Mouse (Mus musculus): ENCODE results near the gene 1700047I17Rik2.
"Not testable (repeated sequence)": the region's sequence is repeated elsewhere in the genome, so short reads cannot be mapped to it uniquely, and the experiment has no call there.

Gene 1700047I17Rik2

DNA sequence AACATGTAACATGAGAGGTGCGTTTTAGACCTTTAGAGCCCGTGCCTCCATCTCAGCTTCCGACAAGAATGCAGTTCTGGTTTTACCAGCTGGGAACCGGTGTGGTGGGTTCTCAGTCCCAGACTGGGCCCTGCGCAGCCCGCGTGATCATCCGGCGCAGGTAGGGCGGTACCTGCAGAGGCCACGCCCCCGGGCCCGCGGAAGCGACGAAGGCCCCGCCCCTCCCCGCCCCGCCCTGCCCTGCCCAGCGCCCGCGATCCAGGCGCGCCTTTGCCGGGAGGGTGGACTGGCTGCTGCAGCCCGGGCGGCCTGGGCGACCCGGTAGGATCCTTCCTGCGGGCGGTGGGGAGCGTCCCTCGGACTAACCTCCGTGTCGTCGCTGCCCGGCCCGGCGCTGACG, at the start of gene 1700047I17Rik2:
TSS of gene 1700047I17Rik2 (plus strand) at position 287 of the 400 bp plus-strand sequence.
- not testable (repeated sequence) for DNase-seq

DNA sequence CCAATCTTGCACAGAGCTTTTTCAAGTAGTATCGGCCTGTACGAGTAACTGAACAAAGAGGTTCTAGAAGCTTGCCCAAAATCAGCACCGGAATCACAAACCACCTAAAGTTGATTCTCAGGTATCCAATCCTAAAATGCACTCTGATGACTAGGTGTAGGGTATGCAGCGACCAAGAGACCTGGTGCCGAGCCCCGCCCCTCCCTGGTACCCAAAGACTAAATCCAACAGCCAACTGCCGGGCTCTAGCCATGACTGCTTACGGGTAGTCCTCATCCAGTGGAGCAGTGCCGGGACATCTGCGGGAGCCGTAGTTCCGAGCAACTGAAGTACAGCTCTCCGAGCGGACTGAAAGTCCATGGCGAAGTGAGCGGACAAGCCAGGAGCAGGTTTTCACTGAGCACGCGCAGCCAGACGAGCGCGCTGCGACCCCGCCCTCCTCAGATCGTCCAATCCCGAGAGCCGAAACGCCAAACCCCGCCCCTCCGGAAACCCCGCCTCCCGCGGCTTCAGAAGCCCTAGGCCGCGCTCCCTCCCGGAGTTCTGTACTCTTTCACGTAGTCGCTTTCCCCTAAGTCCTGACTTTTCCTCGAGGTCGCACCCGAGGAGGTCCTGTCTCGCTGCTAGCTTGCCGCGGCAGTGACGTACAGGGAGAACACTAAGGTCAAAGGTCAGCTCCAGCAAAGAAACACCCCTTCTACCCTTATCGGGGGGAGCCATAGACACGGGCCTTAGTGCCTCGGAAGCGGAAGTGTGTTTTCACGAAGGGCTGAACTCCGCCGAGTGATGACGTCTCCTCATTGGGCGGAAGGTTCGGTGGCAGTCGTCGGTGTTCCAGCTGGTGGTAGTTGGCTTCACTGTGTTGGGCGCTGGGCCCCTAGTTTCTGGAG, 44.6 kb upstream of the 1700047I17Rik2 start, which contains the start of gene Srp54b:
TSS of gene Srp54b (plus strand) at position 546 of the 890 bp plus-strand sequence.
- DNase-seq: not testable (repeated sequence)

DNA sequence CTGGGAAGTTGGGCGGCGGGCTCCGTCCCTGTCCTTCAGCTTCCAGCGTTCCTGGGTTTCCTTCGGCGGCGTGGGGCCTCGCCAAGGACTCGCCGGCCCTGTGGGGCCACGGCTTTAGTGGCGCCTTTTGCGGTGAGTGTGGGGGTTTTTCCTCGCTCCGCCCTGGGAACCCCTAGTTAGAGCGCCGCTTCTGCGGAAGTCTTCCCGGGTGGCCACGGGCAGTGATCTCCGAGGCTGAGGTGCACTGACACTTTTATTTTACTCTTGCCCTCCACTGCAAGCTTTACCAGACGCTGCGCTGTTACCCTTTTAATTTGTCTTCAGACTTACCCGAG, 44.0 kb upstream of the 1700047I17Rik2 start:
- DNase-seq: not testable (repeated sequence)

DNA sequence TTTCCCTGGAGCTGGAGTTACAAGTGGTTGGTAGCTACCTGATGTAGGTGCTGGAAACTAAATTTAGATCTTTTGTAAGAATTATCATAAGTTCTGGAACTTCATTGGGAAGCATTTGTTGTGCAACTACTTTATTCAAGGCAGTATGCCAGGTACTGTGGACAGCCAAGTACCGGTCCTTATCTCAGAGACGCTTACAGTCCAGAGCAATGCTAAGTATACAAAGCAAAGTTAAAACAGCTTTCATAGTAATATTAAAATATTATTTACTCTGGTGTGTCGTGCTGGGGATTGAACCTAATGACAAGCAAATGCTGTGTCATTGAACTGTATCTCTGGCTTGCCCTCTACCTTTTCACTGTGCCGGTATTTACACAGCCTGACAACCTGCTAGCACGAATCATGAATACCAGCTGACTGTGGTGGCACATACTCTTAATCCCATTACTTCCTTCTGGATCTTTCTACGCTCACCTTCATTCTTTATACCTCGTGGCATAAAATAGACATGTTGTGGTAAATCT, 32.3 kb upstream of the 1700047I17Rik2 start:
- not testable (repeated sequence) for DNase-seq

DNA sequence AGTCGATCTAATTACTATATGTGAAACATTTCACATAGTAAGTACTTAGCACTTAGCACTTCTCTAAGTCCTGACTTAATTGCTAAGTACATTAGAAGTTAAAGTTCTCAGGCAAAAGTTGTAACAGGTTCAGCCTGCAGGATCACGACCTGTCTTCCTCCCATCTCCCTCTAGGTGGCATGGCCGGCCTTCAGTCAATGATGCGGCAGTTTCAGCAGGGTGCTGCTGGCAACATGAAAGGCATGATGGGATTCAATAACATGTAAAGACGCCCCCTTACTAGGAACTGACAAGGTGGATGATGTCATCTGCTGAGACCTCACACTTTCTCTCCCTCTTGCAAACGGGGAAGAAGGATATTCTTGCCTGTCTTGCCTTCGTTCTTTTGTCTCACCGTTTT, 11.7 kb upstream of the 1700047I17Rik2 start:
- not testable (repeated sequence) for DNase-seq

DNA sequence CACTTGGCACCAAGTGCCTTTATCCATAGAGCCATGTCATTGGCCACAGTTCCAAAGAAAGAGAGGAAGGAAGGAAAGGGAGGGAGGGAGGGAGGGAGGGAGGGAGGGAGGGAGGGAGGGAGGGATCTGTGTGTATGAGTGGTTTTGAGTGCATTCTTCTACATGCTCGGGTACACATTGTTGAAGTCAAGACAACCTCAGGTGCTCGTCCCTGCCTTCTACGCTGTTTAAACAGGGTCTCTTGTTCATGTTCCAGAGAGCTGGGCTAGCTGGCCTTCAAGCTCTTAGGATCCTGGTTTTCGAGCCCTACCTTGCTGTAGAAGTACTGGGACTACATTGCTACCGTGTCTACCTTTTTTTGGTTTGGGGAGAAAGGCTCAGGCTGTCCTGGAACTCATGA, 10.3 kb upstream of the 1700047I17Rik2 start:
- not testable (repeated sequence) for DNase-seq

DNA sequence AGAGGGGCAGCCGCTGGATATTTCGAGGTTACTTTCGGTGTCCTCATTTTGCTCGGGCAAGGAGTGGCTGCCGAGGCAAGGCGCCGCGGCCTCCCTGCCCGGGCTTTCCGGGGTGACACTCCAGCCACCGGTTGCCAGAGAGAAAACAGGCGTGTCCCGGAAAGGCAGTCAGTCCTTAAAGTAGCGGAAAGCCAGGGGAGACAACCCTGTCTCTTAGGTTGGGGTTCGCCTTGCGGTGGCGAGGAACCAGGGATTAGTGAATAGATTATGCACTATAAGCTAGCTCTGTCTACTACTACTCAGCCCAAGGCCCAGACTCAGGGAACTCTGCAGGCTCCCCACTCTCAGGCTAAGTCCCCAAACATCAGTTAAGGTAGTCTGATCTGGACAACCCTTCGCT, 407 bp downstream of the 1700047I17Rik2 start:
- DNase-seq: not testable (repeated sequence)

DNA sequence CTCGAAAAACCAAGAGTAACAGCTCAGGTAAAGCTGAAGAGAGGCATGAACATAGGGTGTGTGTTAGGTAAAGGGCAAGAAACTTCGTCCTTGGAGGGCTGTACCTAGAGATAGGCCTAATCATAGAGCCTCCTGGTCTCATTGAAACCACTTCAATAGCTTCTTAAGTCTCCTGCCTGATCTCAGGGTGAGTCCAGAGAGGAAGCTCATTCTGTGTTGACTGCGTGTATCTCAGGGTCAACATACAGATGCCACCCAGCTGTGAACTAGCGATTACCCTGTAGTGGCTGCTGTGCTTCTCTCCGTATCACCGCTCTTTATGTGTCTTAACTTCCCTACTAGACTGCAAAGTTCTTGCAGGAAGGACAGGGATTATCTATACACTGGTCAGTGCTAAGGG, 13.6 kb downstream of the 1700047I17Rik2 start:
- not testable (repeated sequence) for DNase-seq

DNA sequence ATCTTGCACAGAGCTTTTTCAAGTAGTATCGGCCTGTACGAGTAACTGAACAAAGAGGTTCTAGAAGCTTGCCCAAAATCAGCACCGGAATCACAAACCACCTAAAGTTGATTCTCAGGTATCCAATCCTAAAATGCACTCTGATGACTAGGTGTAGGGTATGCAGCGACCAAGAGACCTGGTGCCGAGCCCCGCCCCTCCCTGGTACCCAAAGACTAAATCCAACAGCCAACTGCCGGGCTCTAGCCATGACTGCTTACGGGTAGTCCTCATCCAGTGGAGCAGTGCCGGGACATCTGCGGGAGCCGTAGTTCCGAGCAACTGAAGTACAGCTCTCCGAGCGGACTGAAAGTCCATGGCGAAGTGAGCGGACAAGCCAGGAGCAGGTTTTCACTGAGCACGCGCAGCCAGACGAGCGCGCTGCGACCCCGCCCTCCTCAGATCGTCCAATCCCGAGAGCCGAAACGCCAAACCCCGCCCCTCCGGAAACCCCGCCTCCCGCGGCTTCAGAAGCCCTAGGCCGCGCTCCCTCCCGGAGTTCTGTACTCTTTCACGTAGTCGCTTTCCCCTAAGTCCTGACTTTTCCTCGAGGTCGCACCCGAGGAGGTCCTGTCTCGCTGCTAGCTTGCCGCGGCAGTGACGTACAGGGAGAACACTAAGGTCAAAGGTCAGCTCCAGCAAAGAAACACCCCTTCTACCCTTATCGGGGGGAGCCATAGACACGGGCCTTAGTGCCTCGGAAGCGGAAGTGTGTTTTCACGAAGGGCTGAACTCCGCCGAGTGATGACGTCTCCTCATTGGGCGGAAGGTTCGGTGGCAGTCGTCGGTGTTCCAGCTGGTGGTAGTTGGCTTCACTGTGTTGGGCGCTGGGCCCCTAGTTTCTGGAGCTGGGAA, 30.5 kb downstream of the 1700047I17Rik2 start, which contains the start of gene Srp54c:
TSS of gene Srp54c (plus strand) at position 543 of the 894 bp plus-strand sequence.
- not testable (repeated sequence) for DNase-seq

DNA sequence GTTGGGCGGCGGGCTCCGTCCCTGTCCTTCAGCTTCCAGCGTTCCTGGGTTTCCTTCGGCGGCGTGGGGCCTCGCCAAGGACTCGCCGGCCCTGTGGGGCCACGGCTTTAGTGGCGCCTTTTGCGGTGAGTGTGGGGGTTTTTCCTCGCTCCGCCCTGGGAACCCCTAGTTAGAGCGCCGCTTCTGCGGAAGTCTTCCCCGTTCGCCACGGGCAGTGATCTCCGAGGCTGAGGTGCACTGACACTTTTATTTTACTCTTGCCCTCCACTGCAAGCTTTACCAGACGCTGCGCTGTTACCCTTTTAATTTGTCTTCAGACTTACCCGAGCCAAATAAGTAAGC, 31.1 kb downstream of the 1700047I17Rik2 start:
- DNase-seq: not testable (repeated sequence)

DNA sequence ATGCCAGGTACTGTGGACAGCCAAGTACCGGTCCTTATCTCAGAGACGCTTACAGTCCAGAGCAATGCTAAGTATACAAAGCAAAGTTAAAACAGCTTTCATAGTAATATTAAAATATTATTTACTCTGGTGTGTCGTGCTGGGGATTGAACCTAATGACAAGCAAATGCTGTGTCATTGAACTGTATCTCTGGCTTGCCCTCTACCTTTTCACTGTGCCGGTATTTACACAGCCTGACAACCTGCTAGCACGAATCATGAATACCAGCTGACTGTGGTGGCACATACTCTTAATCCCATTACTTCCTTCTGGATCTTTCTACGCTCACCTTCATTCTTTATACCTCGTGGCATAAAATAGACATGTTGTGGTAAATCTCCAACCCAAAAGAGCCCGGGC, 42.9 kb downstream of the 1700047I17Rik2 start:
- not testable (repeated sequence) for DNase-seq

DNA sequence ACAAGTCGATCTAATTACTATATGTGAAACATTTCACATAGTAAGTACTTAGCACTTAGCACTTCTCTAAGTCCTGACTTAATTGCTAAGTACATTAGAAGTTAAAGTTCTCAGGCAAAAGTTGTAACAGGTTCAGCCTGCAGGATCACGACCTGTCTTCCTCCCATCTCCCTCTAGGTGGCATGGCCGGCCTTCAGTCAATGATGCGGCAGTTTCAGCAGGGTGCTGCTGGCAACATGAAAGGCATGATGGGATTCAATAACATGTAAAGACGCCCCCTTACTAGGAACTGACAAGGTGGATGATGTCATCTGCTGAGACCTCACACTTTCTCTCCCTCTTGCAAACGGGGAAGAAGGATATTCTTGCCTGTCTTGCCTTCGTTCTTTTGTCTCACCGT, 62.6 kb downstream of the 1700047I17Rik2 start:
- DNase-seq: not testable (repeated sequence)

DNA sequence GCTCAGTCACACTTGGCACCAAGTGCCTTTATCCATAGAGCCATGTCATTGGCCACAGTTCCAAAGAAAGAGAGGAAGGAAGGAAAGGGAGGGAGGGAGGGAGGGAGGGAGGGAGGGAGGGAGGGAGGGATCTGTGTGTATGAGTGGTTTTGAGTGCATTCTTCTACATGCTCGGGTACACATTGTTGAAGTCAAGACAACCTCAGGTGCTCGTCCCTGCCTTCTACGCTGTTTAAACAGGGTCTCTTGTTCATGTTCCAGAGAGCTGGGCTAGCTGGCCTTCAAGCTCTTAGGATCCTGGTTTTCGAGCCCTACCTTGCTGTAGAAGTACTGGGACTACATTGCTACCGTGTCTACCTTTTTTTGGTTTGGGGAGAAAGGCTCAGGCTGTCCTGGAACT, 64.0 kb downstream of the 1700047I17Rik2 start:
- not testable (repeated sequence) for DNase-seq

Measured in right cerebral cortex, adult 18-20 months (tissue).